Mouse (Mus musculus): ENCODE measurements at regions not wholly inside any gene's neighbourhood (a gene's known extent, or its start where the extent isn't known, plus 50 kb on each side); places are given as distances from the start of the nearest gene placed in this dataset.
A peak's percentile ranks its signal among the peaks of the same experiment; 100 is the strongest.
"Not testable (repeated sequence)": the region's sequence is repeated elsewhere in the genome, so short reads cannot be mapped to it uniquely, and the experiment has no call there.

GRCm38 (mm10) chr17:9268776-9269175, 153.1 kb upstream of the Gm17728 start:
- DNase-seq (ENCODE audit: low read depth, low spot score), result no peak

- not testable (repeated sequence) for DNase-seq (ENCODE audit: low read depth, low spot score)
Measured at GRCm38 (mm10) chr17:9278046-9278445, 143.8 kb upstream of the Gm17728 start.

DNA sequence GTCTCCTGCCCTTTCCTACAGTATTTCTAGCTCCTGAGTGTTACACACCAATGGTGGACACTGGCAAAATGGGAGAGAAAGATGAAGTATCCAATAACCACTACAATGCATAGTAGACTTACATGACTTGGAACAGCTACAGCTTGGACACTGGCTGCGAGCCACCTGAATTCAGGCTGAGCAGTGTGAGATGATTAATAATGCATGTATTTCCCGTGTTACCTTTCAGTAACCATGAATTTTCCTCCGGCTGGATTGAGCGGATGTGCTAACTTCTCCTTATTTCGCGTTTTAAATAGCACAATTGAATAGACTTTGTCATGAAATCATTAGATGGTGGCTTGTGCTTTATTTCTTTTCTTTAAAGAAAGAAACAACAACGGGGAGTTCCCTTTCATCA, 142.4 kb upstream of the Gm17728 start:
- DNase-seq (ENCODE audit: low read depth, low spot score), result no peak

- DNase-seq (ENCODE audit: low read depth, low spot score), result no peak
Measured at GRCm38 (mm10) chr17:9281891-9282290, 140.0 kb upstream of the Gm17728 start.

GRCm38 (mm10) chr17:9282333-9283176, 139.3 kb upstream of the Gm17728 start:
- no peak for DNase-seq (ENCODE audit: low read depth, low spot score)

GRCm38 (mm10) chr17:9286431-9286830, 135.4 kb upstream of the Gm17728 start:
- no peak for DNase-seq (ENCODE audit: low read depth, low spot score)

GRCm38 (mm10) chr17:9286834-9287233, 135.0 kb upstream of the Gm17728 start:
- peak; percentile 28 for DNase-seq (ENCODE audit: low read depth, low spot score)

DNA sequence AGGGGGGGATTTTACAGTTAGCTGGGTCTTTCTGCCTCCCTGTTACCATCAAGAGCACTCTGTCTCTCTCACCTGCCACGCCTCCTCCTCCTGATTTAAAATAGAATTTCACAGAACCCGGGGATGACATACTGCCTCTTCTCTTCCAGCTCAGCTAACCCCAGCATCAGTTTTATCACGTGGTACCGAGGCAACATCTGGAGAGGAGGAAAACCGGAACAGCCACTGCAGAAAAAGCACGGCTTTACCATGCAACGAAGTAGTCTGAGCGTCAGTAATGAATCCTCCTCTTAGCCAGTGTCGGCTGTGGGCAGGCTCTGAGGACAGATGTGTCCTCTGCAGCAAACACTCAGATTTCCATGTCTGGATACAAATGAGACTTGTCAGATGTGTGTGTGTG, 134.2 kb upstream of the Gm17728 start:
- peak; percentile 75 for DNase-seq (ENCODE audit: low read depth, low spot score)

- DNase-seq (ENCODE audit: low read depth, low spot score), result no peak
Measured at GRCm38 (mm10) chr17:9291601-9292000, 130.3 kb upstream of the Gm17728 start.

DNA sequence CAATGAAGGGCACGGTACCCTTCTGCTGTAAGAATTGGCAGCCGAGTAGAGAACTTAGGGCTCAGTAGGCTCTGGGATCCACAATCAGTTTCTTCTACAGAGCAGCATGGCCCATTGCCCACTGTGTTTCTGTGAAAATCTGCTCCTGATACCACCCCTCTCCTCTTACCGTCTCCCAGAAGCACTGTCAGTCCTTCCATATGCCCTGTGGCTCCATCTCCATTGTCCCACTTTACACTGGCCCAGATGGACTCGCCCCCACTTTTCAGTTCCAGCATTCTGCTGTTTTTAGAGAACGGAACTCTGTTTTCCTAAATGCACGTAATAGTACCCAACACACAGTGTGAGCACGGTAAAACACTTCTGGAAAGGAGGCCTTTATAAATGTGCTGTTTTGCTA, 129.6 kb upstream of the Gm17728 start:
- DNase-seq (ENCODE audit: low read depth, low spot score), result peak; percentile 75

- peak; percentile 85 for DNase-seq (ENCODE audit: low read depth, low spot score)
Measured at GRCm38 (mm10) chr17:9296371-9296770, 125.5 kb upstream of the Gm17728 start.

DNA sequence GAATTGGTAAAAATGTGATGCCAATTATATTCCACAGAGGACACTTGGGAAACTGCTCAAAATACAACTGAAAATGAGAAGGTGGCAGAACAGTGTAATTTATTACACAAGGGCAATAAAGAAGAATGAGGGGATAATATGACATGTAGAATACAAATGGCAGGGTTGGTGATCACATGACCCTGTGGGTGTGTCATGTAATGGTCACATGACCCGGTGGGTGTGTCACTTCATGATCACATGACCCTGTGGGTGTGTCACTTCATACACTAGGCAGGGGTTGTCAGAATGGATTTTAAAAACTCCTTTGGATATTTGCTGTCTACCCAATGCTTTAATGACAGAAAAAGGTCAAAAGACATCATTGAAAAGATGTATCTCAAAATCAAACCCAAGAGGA, 123.6 kb upstream of the Gm17728 start:
- DNase-seq (ENCODE audit: low read depth, low spot score), result no peak

GRCm38 (mm10) chr17:9301101-9301501, 120.8 kb upstream of the Gm17728 start:
- peak; percentile 79 for DNase-seq (ENCODE audit: low read depth, low spot score)

GRCm38 (mm10) chr17:9308507-9308906, 113.4 kb upstream of the Gm17728 start:
- DNase-seq (ENCODE audit: low read depth, low spot score), result peak; percentile 29

DNA sequence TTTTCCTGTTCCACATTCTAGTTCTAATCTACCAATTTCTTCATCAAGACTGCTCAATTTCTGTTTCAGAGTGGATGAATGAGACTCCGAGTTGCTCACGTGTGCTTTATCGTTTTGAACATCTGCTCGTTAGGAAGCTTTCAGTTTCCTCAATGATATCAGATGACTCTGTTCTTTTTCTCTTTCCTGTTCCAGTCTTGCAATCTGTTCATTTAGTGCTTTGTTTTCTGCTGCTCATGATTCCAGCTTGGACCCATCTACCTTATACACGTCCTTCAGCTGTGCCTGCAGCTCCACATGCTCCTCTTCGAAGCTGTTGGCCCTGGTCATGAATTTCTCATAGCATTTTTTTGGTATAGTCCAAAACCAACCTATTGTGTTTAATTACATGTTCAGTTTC, 99.1 kb upstream of the Gm17728 start:
- peak; percentile 27 for DNase-seq (ENCODE audit: low read depth, low spot score)

GRCm38 (mm10) chr17:9328886-9329455, 92.9 kb upstream of the Gm17728 start:
- no peak for DNase-seq (ENCODE audit: low read depth, low spot score)

- no peak for DNase-seq (ENCODE audit: low read depth, low spot score)
Measured at GRCm38 (mm10) chr17:9357572-9358159, 64.2 kb upstream of the Gm17728 start.
